Mouse (Mus musculus) B cell, adult (primary cell): ENCODE results near the gene Tfcp2l1. TPM values are rescaled to one million over a fixed set of nuclear protein-coding genes. Genes with fewer than 3 reads are reported as not detected.

ENCODE experiments used
- total RNA-seq: library from RNA; stranded (reverse); gene quantifications from 4 replicates; pipeline ENCODE4 v1.2.4, GENCODE M21; 2023; ENCODE audit not compliant: inconsistent age

Tfcp2l1 gene
- 0.06 to 0.87 TPM (median 0.08 TPM) in 4 replicates for total RNA-seq

DNA sequence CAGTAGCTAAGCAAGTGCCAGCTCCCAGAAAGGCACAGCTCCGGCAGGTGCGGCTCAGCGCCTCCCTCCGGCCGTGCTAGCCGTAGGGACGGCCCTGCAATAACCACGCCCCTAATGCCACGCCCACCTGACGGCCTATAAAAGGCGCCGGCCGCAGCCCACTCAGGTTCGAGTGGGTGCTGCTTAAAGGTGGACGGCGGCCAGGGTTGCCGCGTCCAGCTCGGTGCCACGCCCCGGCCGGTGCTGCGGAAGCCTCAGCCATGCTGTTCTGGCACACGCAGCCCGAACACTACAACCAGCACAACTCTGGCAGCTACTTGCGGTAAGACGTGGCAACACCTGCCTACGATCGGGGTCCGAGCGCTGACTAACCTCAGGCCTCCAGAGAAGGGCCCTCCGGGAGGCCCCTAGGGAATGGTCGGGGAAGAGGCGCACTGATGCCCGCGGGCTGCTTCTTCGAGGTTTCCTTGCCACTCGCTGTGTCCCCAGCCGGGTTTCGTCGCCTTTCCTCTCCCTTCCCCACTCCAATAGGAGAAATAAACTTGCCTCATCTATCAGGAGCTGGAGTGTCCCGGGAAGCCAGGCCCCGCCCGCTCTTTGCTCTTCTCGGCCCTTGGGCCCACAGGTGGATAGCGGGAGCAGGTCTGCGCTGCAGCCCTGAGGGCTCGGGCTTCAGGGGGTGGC lies at the start of gene Tfcp2l1:
Gene Tfcp2l1 (plus strand): TSS at position 165 of the 684 bp plus-strand sequence.

Other genes with a start within 250 kb of the Tfcp2l1 start
- 113 to 135 TPM (median 130 TPM) in 4 replicates for gene Clasp1, start 238.9 kb upstream of the Tfcp2l1 start, total RNA-seq